Mouse (Mus musculus): ENCODE data around the gene Slc35e3.
"Not testable (repeated sequence)": the region's sequence is repeated elsewhere in the genome, so short reads cannot be mapped to it uniquely, and the experiment has no call there.

Slc35e3 gene

GRCm38 (mm10) chr10:117750529-117751281, 4.5 kb upstream of the Slc35e3 start:
- no peak for DNase-seq (ENCODE audit: extremely low spot score, low spot score)

- DNase-seq (ENCODE audit: extremely low spot score, low spot score) = no peak
These were observed 3.7 kb upstream of the Slc35e3 start for GRCm38 (mm10) chr10:117749787-117750343.

GRCm38 (mm10) chr10:117749050-117749686, 3.0 kb upstream of the Slc35e3 start:
- no peak for DNase-seq (ENCODE audit: extremely low spot score, low spot score)

GRCm38 (mm10) chr10:117748276-117749049, 2.3 kb upstream of the Slc35e3 start:
- no peak for DNase-seq (ENCODE audit: extremely low spot score, low spot score)

GRCm38 (mm10) chr10:117747711-117748110, 1.5 kb upstream of the Slc35e3 start:
- DNase-seq (ENCODE audit: extremely low spot score, low spot score) = no peak

- DNase-seq (ENCODE audit: extremely low spot score, low spot score) = peak; percentile 34
These were observed 432 bp downstream of the Slc35e3 start for GRCm38 (mm10) chr10:117745570-117746296.

- no peak for DNase-seq (ENCODE audit: extremely low spot score, low spot score)
These were observed 2.2 kb downstream of the Slc35e3 start for GRCm38 (mm10) chr10:117743917-117744316.

- DNase-seq (ENCODE audit: extremely low spot score, low spot score) = no peak
These were observed 3.0 kb downstream of the Slc35e3 start for GRCm38 (mm10) chr10:117743182-117743581.

GRCm38 (mm10) chr10:117742618-117743017, 3.5 kb downstream of the Slc35e3 start:
- no peak for DNase-seq (ENCODE audit: extremely low spot score, low spot score)

GRCm38 (mm10) chr10:117741698-117742475, 4.3 kb downstream of the Slc35e3 start:
- DNase-seq (ENCODE audit: extremely low spot score, low spot score) = no peak

GRCm38 (mm10) chr10:117740921-117741320, 5.2 kb downstream of the Slc35e3 start:
- no peak for DNase-seq (ENCODE audit: extremely low spot score, low spot score)

- DNase-seq (ENCODE audit: extremely low spot score, low spot score) = no peak
These were observed 6.0 kb downstream of the Slc35e3 start for GRCm38 (mm10) chr10:117740171-117740570.

- no peak for DNase-seq (ENCODE audit: extremely low spot score, low spot score)
These were observed 6.6 kb downstream of the Slc35e3 start for GRCm38 (mm10) chr10:117739648-117739948.

- no peak for DNase-seq (ENCODE audit: extremely low spot score, low spot score)
These were observed 7.1 kb downstream of the Slc35e3 start for GRCm38 (mm10) chr10:117738928-117739647.

GRCm38 (mm10) chr10:117738140-117738921, 7.8 kb downstream of the Slc35e3 start:
- DNase-seq (ENCODE audit: extremely low spot score, low spot score) = no peak

- not testable (repeated sequence) for DNase-seq (ENCODE audit: extremely low spot score, low spot score)
These were observed 8.7 kb downstream of the Slc35e3 start for GRCm38 (mm10) chr10:117737498-117737897.

- DNase-seq (ENCODE audit: extremely low spot score, low spot score) = no peak
These were observed 9.1 kb downstream of the Slc35e3 start for GRCm38 (mm10) chr10:117737075-117737474.

- no peak for DNase-seq (ENCODE audit: extremely low spot score, low spot score)
These were observed 9.6 kb downstream of the Slc35e3 start for GRCm38 (mm10) chr10:117736573-117736972.

- DNase-seq (ENCODE audit: extremely low spot score, low spot score) = not testable (repeated sequence)
These were observed 10.8 kb downstream of the Slc35e3 start for GRCm38 (mm10) chr10:117735396-117735795.

Data from neural tube, embryonic 10.5 days (tissue).